Mouse (Mus musculus): Measurements from ENCODE around the gene Dusp13. TPM values are rescaled to one million over a fixed set of nuclear protein-coding genes. Genes with fewer than 3 reads are reported as not detected.

Gene Dusp13
- not detected for polyA plus RNA-seq (2015; fragmentation: Illumina TruSeq; extraction: RNeasy Lipid Tissue Mini Kit (QIAGEN cat#74804); ENCODE audit: insufficient read depth, low replicate concordance)

DNA sequence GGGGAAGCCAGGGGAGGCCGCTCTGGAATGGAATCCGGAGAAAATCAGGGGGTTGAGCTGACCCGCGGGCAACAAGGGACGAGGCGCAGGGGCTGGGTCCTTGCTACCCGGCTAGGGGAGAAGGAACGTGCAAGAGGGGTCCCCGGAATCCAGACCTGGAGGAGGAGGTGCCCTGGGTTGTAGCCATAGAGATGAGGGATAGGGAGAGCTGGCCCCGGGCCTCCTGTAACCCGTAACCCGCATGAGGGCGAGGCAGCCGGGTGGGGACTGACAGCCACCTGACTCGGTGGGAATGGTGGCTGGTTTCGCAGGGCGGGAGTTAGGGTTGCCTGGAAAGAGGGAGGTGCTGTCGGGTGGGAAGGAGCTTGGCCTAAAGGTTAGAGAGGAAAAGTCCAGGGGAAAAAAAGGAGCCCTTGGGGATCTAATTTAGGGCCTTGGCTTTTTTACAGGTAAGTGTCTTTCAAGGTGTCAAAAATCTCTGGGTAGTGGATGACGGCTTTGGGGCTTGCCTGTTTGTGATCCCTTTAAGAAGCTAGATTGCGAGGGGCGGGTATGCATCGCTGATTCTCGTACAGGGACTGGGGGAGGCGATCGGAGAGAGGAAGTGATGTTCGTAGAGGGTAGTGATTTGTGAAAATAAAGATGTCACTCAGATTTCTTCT, at the start of gene Dusp13:
TSS of gene Dusp13 (minus strand) at position 301 of the 662 bp plus-strand sequence.

DNA sequence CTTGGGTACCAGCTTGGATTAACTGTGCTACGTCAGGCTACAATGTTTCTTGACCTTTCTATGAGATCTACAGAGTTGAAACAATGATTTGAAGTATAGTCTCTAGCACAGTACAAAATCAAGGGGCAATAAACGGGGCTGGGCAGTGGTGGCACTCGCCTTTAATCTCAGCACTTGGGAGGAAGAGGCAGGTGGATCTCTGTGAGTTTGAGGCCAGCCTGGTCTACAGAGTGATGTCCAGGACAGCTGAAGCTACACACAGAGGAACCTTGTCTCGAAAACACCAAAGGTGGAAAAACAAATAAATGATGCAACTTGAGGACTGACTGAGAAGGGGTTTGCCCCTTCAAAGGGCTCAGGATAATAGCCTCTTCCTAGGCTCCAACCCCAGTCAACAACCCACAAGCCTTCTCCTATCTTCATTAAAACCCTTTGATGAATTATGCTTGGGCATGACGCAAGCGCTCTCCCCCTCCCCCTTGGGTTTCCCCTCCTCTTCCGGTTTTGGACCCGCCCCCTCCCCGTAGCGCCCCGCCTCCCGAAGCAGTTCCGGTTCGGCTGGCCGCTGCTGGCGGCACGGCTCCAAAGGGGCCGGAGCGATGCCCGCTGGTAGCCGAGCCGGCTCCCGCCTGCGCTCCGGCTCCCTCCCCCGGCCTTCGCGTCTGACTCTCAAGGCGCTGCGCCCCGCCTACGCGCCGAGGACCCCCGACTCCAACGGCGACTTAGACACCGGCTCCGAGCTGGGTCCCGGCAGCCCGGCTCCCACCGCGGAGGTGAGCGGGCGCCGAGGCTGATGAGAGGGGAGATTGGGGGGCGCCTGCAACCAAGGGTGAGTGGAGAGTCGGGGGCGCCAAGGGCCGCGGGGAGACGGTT, 737 bp downstream of the Dusp13 start, which contains the start of gene Samd8:
TSS of gene Samd8 (plus strand) at position 524 of the 873 bp plus-strand sequence.

DNA sequence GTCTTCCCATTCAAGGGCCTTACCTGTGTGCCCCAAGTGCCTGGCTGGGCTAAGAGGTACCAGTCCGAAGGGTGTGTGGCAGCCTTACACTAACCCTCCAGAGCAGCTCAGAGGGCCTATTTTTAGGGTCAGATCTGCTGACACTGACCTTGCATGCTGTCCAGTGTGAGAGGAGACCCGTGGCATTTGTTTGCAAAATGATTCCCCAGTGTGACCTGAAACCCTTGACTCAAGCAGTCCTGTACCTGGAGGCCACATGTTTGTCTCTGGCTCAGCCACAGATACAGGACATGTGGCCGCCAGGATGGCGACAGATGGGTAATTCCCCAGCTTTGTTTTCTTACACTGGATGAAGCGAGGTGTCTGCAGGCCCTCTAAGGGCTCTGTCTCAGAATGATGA, 36.5 kb downstream of the Dusp13 start, which contains the start of gene Dupd1:
TSS of gene Dupd1 (minus strand) at position 91 of the 400 bp plus-strand sequence.

Other genes starting within 250 kb of the Dusp13 start
- not detected for gene Dupd1, start 36.6 kb downstream of the Dusp13 start, polyA plus RNA-seq (2015; fragmentation: Illumina TruSeq; extraction: RNeasy Lipid Tissue Mini Kit (QIAGEN cat#74804); ENCODE audit: insufficient read depth, low replicate concordance)
- 14.2 TPM for gene Samd8, start 650 bp downstream of the Dusp13 start, polyA plus RNA-seq (2015; fragmentation: Illumina TruSeq; extraction: RNeasy Lipid Tissue Mini Kit (QIAGEN cat#74804); ENCODE audit: insufficient read depth, low replicate concordance)
- 248 TPM for gene Vdac2, start 74.1 kb upstream of the Dusp13 start, polyA plus RNA-seq (2015; fragmentation: Illumina TruSeq; extraction: RNeasy Lipid Tissue Mini Kit (QIAGEN cat#74804); ENCODE audit: insufficient read depth, low replicate concordance)
- gene Comtd1, start 97.8 kb upstream of the Dusp13 start, polyA plus RNA-seq (2015; fragmentation: Illumina TruSeq; extraction: RNeasy Lipid Tissue Mini Kit (QIAGEN cat#74804); ENCODE audit: insufficient read depth, low replicate concordance): 2.9 TPM
- 2.4 TPM for gene Zfp503, start 238.4 kb upstream of the Dusp13 start, polyA plus RNA-seq (2015; fragmentation: Illumina TruSeq; extraction: RNeasy Lipid Tissue Mini Kit (QIAGEN cat#74804); ENCODE audit: insufficient read depth, low replicate concordance)